Mouse (Mus musculus) limb, embryonic 11.5 days (tissue): ENCODE data around the gene Ncoa3. TPM values are rescaled to one million over a fixed set of nuclear protein-coding genes. Genes with fewer than 3 reads are reported as not detected.

Experiments used
- ATAC-seq: fragments of 200-750 bp; cut with Nextera tagmentation; 2 replicates; pipeline ENCODE4 v1.8.0; 2017; ENCODE audit warnings: low read depth; ENCODE audit not compliant: insufficient number of reproducible peaks, low FRiP score, low TSS enrichment
- DNase-seq: peaks from one replicate; pipeline ENCODE4 v3.0.0-alpha.2; 2015; ENCODE audit warnings: low spot score
- H3K27ac ChIP-seq: fragments of 300-500 bp; sonication (generic); replicated peaks from 2 replicates; pipeline ENCODE4 v1.5.1; 2014; ENCODE audit warnings: low read depth, mild to moderate bottlenecking, low read length
- H3K27me3 ChIP-seq: fragments of 300-500 bp; sonication (generic); 2 replicates; pipeline ENCODE4 v1.6.1; 2014; ENCODE audit warnings: mild to moderate bottlenecking, low read length, mixed read lengths; ENCODE audit not compliant: control insufficient read depth, insufficient read depth
- H3K36me3 ChIP-seq: fragments of 300-500 bp; sonication (generic); 2 replicates; pipeline ENCODE4 v1.6.1; 2014; ENCODE audit warnings: mild to moderate bottlenecking, low read length, moderate library complexity, mixed read lengths; ENCODE audit not compliant: control insufficient read depth, insufficient read depth
- H3K4me1 ChIP-seq: fragments of 300-500 bp; sonication (generic); 2 replicates; pipeline ENCODE4 v1.6.1; 2014; ENCODE audit warnings: low read length, mixed read lengths; ENCODE audit not compliant: control insufficient read depth, insufficient read depth
- H3K4me2 ChIP-seq: fragments of 300-500 bp; sonication (generic); 2 replicates; pipeline ENCODE4 v1.6.1; 2014; ENCODE audit warnings: low read depth, mild to moderate bottlenecking, moderate library complexity; ENCODE audit not compliant: severe bottlenecking
- H3K4me3 ChIP-seq: fragments of 300-500 bp; sonication (generic); 2 replicates; pipeline ENCODE4 v1.5.1; 2014; ENCODE audit warnings: low read depth, low read length
- H3K9ac ChIP-seq: fragments of 300-500 bp; sonication (generic); 2 replicates; pipeline ENCODE4 v1.6.1; 2014; ENCODE audit warnings: mild to moderate bottlenecking, low read length
- H3K9me3 ChIP-seq: fragments of 300-500 bp; sonication (generic); 2 replicates; pipeline ENCODE4 v1.6.1; 2016; ENCODE audit warnings: low read length; ENCODE audit not compliant: control insufficient read depth
- WGBS: fragments of 180-500 bp; shearing (Covaris S2); extraction: QIAGEN DNeasy Blood & Tissue Kit; methylation state at CpG from one replicate; pipeline ENCODE4 v1.1.7; 2014; 5-methylcytosine and 5-hydroxymethylcytosine counted together
- polyA plus RNA-seq: library from polyadenylated mRNA; unstranded; fragments of >200 nt; fragmentation: Nextera tagmentation; extraction: Ambion mirVana; gene quantifications from 2 replicates; pipeline ENCODE4 v1.2.1, GENCODE M21; 2014

The Ncoa3 gene
- polyA plus RNA-seq, 1 experiment from 2014 or later, result 18.5 TPM

GRCm38 (mm10) chr2:166027834-166028233 is 35.4 kb downstream of the Ncoa3 start:
- H3K9ac ChIP-seq, result no peak overlapping the region
- H3K4me1 ChIP-seq, result peaks cover 17% of the 10 kb centered on the region
- no peak overlapping the region for H3K4me2 ChIP-seq
- no peak for DNase-seq
- no peak for ATAC-seq
- H3K4me3 ChIP-seq, result no peak overlapping the region
- H3K27ac ChIP-seq, result no peak overlapping the region
- 93% methylated on average over 3 of the region's 3 CpGs for WGBS
- no peaks in the 10 kb centered on the region for H3K9me3 ChIP-seq
- H3K36me3 ChIP-seq, result no peaks in the 10 kb centered on the region
- no peaks in the 10 kb centered on the region for H3K27me3 ChIP-seq

GRCm38 (mm10) chr2:166029232-166029631 is 36.8 kb downstream of the Ncoa3 start:
- no peaks in the 10 kb centered on the region for H3K36me3 ChIP-seq
- ATAC-seq (no peak), DNase-seq (no peak)
- H3K4me3 ChIP-seq, result no peak overlapping the region
- no peak overlapping the region for H3K9ac ChIP-seq
- no peak overlapping the region for H3K4me2 ChIP-seq
- peaks cover 17% of the 10 kb centered on the region for H3K4me1 ChIP-seq
- H3K27me3 ChIP-seq, result no peaks in the 10 kb centered on the region
- no peaks in the 10 kb centered on the region for H3K9me3 ChIP-seq
- no peak overlapping the region for H3K27ac ChIP-seq
- WGBS, result 70% methylated on average over 4 of the region's 4 CpGs

- H3K4me3 ChIP-seq, result no peak overlapping the region
- no peaks in the 10 kb centered on the region for H3K36me3 ChIP-seq
- no peak for ATAC-seq
- no peak overlapping the region for H3K9ac ChIP-seq
- H3K9me3 ChIP-seq, result no peaks in the 10 kb centered on the region
- peak overlapping the region; percentile 70 for H3K27ac ChIP-seq
- peaks cover 17% of the 10 kb centered on the region for H3K4me1 ChIP-seq
- H3K27me3 ChIP-seq, result no peaks in the 10 kb centered on the region
- WGBS, result 4% methylated on average over 13 of the region's 13 CpGs
- H3K4me2 ChIP-seq, result peak overlapping the region; percentile 34
- peak; percentile 35 for DNase-seq
Measured at GRCm38 (mm10) chr2:166030256-166030995, 38.0 kb downstream of the Ncoa3 start.

GRCm38 (mm10) chr2:166031120-166031929 is 38.9 kb downstream of the Ncoa3 start:
- Histone ChIP-seq H3K9me3 (no peaks in the 10 kb centered on the region), H3K4me1 (peaks cover 17% of the 10 kb centered on the region), H3K4me3 (no peak overlapping the region), H3K27me3 (no peaks in the 10 kb centered on the region), H3K27ac (peak overlapping the region; percentile 63), H3K9ac (no peak overlapping the region), H3K4me2 (peak overlapping the region; percentile 34; the same call in 1 of the 2 replicates), H3K36me3 (no peaks in the 10 kb centered on the region)
- WGBS, result 16% methylated on average over 7 of the region's 7 CpGs
- ATAC-seq (peak; percentile 92), DNase-seq (peak; percentile 79)

GRCm38 (mm10) chr2:166032628-166033027 is 40.2 kb downstream of the Ncoa3 start:
- Histone ChIP-seq H3K4me3 (no peak overlapping the region), H3K36me3 (no peaks in the 10 kb centered on the region), H3K27me3 (no peaks in the 10 kb centered on the region), H3K9me3 (no peaks in the 10 kb centered on the region), H3K4me2 (no peak overlapping the region), H3K27ac (no peak overlapping the region), H3K9ac (no peak overlapping the region), H3K4me1 (peaks cover 17% of the 10 kb centered on the region)
- no peak for DNase-seq
- WGBS, result 94% methylated on average over 5 of the region's 5 CpGs
- no peak for ATAC-seq

GRCm38 (mm10) chr2:166034967-166035490 is 42.6 kb downstream of the Ncoa3 start:
- no peak overlapping the region for H3K4me2 ChIP-seq
- no peaks in the 10 kb centered on the region for H3K36me3 ChIP-seq
- WGBS, result 70% methylated on average over 3 of the region's 3 CpGs
- H3K9ac ChIP-seq, result no peak overlapping the region
- H3K27me3 ChIP-seq, result no peaks in the 10 kb centered on the region
- ATAC-seq (no peak), DNase-seq (no peak)
- H3K4me3 ChIP-seq, result no peak overlapping the region
- H3K9me3 ChIP-seq, result no peaks in the 10 kb centered on the region
- H3K4me1 ChIP-seq, result peaks cover 14% of the 10 kb centered on the region
- H3K27ac ChIP-seq, result no peak overlapping the region

- Histone ChIP-seq H3K4me1 (peaks cover 7% of the 10 kb centered on the region), H3K4me3 (no peak overlapping the region), H3K27ac (no peak overlapping the region), H3K36me3 (no peaks in the 10 kb centered on the region), H3K27me3 (no peaks in the 10 kb centered on the region), H3K4me2 (no peak overlapping the region), H3K9me3 (no peaks in the 10 kb centered on the region), H3K9ac (no peak overlapping the region)
- WGBS, result 62% methylated on average over 3 of the region's 3 CpGs
- ATAC-seq (no peak), DNase-seq (peak; percentile 46)
Measured at GRCm38 (mm10) chr2:166035725-166036124, 43.3 kb downstream of the Ncoa3 start.

GRCm38 (mm10) chr2:166039681-166040080 is 47.2 kb downstream of the Ncoa3 start:
- H3K4me1 ChIP-seq, result peaks cover 3% of the 10 kb centered on the region
- no peak overlapping the region for H3K27ac ChIP-seq
- no peak overlapping the region for H3K4me2 ChIP-seq
- H3K9ac ChIP-seq, result no peak overlapping the region
- H3K9me3 ChIP-seq, result no peaks in the 10 kb centered on the region
- no peak overlapping the region for H3K4me3 ChIP-seq
- H3K27me3 ChIP-seq, result no peaks in the 10 kb centered on the region
- 82% methylated on average over 4 of the region's 4 CpGs for WGBS
- H3K36me3 ChIP-seq, result no peaks in the 10 kb centered on the region
- DNase-seq (no peak), ATAC-seq (no peak)
